Mouse (Mus musculus) C3H10T1/2 (cell line): Measurements from ENCODE around the gene Olfr518. TPM values are rescaled to one million over a fixed set of nuclear protein-coding genes. Genes with fewer than 3 reads are reported as not detected.

Experiments used
- polyA plus RNA-seq, 2 experiments: library from polyadenylated mRNA; unstranded; fragments of >200 nt; fragmentation: generic; extraction: Trizol; gene quantifications; one replicate each; pipeline ENCODE4 v1.2.1; 2012; ENCODE audit warnings: missing spikeins in 2 of 2

Olfr518 gene
- polyA plus RNA-seq = not detected

DNA sequence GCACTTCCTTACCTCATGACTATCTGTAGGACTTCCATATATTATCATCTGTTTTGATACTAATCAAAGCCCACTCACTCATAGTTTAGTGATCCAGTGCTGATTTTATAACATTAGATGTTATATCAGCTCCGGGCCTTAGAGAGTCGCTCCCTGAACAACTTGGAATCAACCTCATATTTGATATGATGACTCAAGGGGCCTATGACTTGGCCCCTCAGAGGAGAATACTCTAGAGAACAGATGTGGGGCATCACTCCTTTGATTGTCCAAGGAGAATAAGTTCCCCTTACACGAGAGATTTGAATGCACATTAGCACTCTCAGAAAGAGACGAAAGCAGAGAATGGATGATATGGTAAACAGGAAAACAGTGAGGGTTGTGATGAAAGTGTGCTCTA is at the start of gene Olfr518:
TSS of gene Olfr518 (minus strand) at position 101 of the 400 bp plus-strand sequence.

DNA sequence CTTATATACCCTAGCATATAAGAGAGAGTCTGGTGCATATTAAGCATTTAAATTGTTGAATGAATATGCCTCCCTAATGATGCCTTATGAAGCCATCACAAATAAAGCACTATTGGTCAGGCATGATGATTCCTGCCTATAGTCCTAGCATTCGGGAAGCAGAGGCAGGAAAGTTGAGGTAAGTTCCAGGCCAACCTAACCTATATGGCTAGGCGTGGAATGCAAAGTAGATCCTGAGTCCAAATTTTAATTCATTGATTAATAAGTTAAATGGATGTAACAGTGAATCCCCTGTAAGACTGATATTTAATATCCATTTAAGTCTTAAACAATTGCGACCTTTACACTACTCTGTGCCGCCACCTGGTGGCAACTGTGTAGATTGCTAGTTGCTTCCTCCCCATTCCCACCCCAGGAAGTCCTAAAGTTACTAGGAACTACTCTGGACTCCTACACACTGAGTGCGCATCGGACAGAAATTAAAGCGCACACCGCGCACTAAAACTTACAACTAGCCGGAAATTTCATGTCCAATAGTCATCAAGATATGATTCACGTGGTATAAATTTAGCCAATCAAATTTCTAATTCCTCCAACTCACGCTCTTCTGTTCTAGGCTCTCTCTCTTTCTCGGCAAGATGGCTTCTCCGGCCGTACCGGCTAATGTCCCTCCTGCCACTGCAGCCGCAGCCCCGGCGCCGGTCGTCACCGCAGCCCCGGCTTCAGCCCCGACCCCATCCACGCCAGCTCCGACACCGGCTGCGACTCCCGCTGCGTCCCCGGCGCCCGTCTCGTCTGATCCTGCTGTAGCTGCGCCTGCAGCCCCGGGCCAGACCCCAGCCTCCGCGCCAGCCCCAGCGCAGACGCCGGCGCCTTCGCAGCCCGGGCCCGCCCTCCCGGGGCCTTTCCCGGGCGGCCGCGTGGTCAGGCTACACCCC is 49.3 kb upstream of the Olfr518 start, which contains the start of gene Eif3f:
TSS of gene Eif3f (plus strand) at position 624 of the 938 bp plus-strand sequence.

DNA sequence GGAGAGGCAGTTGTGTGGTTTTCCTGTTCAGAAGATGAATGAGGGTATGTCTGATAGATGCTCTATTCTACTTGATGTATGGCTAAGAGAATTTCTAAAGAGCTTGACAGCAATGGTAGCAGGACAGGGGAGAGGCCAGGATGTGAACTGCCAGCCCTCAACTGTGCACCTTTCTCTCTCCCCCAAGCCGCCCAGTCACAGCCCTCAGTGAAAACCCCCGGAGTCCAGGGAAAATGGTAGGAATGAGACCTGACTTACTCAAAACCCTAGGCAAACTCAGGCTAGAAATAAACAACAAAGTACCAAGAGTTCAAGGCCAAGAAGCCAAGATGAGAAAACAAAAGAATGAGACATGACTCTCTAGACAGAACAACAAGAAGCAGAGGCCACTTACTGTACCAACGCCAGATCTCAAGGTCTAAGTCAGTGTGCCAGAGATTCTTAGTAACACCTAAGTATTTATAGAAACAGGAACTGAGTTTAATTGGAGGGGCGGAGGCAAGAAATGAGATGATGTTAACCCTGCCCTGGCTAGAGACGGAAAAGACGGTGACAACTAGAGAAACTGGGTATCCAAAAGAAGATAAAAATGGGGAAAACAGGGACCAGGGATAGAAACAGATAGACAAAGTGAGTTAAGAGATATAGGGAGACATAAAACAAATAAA is 45.1 kb upstream of the Olfr518 start, which contains the start of gene Nlrp10:
TSS of gene Nlrp10 (minus strand) at position 453 of the 668 bp plus-strand sequence.

DNA sequence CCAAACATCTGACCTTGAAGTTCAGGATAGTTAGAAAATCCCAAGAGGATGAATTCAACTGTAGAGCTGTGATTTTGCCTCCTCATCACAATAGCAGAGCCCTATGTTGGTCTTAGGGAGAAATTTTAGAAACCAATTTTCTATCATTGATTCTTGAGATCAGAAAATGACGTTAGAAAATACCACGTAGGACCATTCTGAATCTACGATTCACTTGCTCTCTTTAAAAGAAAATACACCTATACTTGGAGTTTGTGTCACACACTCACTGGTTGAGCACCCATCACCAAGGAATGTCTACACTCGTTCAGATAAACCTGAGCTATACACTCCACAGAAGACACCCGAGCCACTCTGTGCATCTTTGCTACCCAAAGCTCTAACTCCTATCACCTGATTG is 9.5 kb upstream of the Olfr518 start, which contains the start of gene Olfr519:
TSS of gene Olfr519 (minus strand) at position 101 of the 400 bp plus-strand sequence.

DNA sequence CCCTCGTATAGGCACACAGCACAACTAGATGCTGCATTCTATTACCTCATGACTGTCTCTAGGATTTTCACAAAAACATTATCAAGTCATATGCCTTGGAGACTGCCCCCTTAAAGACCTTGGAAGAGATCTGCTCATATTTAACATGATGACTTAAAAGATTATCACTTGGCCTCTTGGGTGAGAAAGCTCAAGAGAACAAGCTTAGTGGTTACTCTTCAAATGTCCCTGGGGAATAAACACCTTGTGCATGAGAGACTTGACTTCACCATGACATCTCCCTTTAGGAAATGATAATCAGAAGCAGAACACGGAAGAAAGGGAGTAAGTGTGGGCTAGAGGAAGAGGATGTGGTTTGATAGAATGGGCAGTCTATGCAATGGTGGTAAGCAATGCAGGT is 12.5 kb downstream of the Olfr518 start, which contains the start of gene Olfr517:
TSS of gene Olfr517 (minus strand) at position 101 of the 400 bp plus-strand sequence.

DNA sequence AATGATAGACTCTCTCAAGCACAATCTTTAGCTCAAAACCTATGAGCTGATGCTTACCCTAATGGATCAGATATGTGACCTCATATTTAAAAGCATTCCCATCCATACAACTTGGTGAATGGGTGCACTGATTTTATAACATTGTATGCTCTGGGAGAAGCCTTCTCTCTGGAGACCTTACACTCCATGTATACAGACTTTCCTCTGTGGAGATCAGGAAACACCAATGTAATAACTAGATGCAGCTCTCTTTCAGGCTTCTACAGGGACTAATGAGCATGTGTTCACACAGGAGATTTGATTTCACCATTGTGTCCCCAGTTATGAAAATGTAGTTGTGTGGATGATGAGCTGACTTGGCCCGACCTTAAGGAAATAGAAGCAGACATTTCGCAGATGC is 34.4 kb downstream of the Olfr518 start, which contains the start of gene Olfr516:
TSS of gene Olfr516 (minus strand) at position 101 of the 400 bp plus-strand sequence.

Other genes with a start within 250 kb of the Olfr518 start
- gene Olfr509, start 233.1 kb downstream of the Olfr518 start, polyA plus RNA-seq = not detected
- not detected for gene Olfr510, start 218.6 kb downstream of the Olfr518 start, polyA plus RNA-seq
- not detected for gene Olfr512, start 171.7 kb downstream of the Olfr518 start, polyA plus RNA-seq
- not detected for gene Olfr513, start 134.0 kb downstream of the Olfr518 start, polyA plus RNA-seq
- gene Olfr514, start 59.0 kb downstream of the Olfr518 start, polyA plus RNA-seq = not detected
- gene Olfr516, start 34.5 kb downstream of the Olfr518 start, polyA plus RNA-seq = not detected
- gene Olfr517, start 12.6 kb downstream of the Olfr518 start, polyA plus RNA-seq = not detected
- gene Olfr519, start 9.4 kb upstream of the Olfr518 start, polyA plus RNA-seq = not detected
- under 1 TPM in 1 of 2 experiments, not detected in 1; 0.07 TPM for gene Nlrp10, start 45.2 kb upstream of the Olfr518 start, polyA plus RNA-seq
- gene Eif3f, start 49.4 kb upstream of the Olfr518 start, polyA plus RNA-seq = 100 to 1,000 TPM; 283 to 407 TPM
- under 1 TPM in 1 of 2 experiments, not detected in 1; 0.05 TPM for gene Tub, start 65.3 kb upstream of the Olfr518 start, polyA plus RNA-seq
- under 1 TPM in 1 of 2 experiments, not detected in 1; under 0.01 TPM for gene Ric3, start 198.3 kb upstream of the Olfr518 start, polyA plus RNA-seq